Mouse (Mus musculus): ENCODE data around the gene Erlec1. TPM values are rescaled to one million over a fixed set of nuclear protein-coding genes. Genes with fewer than 3 reads are reported as not detected.
A peak's percentile ranks its signal among the peaks of the same experiment; 100 is the strongest.

The Erlec1 gene
- polyA plus RNA-seq (2015; fragmentation: Nextera tagmentation; extraction: Ambion mirVana) = 8.5 and 9.0 TPM in 2 replicates

- peak; percentile 96 for ATAC-seq (replicated peaks; ENCODE audit: insufficient number of reproducible peaks, insufficient read depth, low FRiP score, low read depth)
- Histone ChIP-seq H3K4me3 (peak within 1 kb of the TSS; percentile 96), H3K9ac (peak within 1 kb of the TSS; percentile 92), H3K9me3 (replicated peaks) (no peaks in the 10 kb centered on the region), H3K27ac (peak within 1 kb of the TSS; percentile 89), H3K4me1 (replicated peaks) (peaks cover 11% of the 10 kb centered on the region), H3K4me2 (peak within 1 kb of the TSS; percentile 71), H3K27me3 (no peaks in the 10 kb centered on the region), H3K36me3 (peaks cover 29% of the 10 kb centered on the region)
- WGBS = under 1% methylated on average over 40 of the region's 40 CpGs
These were observed at the start of gene Erlec1 for GRCm38 (mm10) chr11:30954279-30954725. Gene Erlec1 (minus strand): TSS chr11:30954335.

- WGBS = 89% methylated on average over 4 of the region's 4 CpGs
- no peak overlapping the region for H3K4me2 ChIP-seq
- no peak overlapping the region for H3K9ac ChIP-seq
- no peak for ATAC-seq (replicated peaks; ENCODE audit: insufficient number of reproducible peaks, insufficient read depth, low FRiP score, low read depth)
- no peaks in the 10 kb centered on the region for H3K27me3 ChIP-seq
- H3K27ac ChIP-seq = no peak overlapping the region
- H3K4me1 ChIP-seq (replicated peaks) = no peaks in the 10 kb centered on the region
- H3K4me3 ChIP-seq = no peak overlapping the region
- H3K36me3 ChIP-seq = no peaks in the 10 kb centered on the region
- no peaks in the 10 kb centered on the region for H3K9me3 ChIP-seq (replicated peaks)
These were observed 47.2 kb upstream of the Erlec1 start for GRCm38 (mm10) chr11:31001169-31001908.

- WGBS = 74% methylated on average over 2 of the region's 2 CpGs
- H3K9ac ChIP-seq = no peak overlapping the region
These were observed 45.9 kb upstream of the Erlec1 start for GRCm38 (mm10) chr11:31000028-31000427.

GRCm38 (mm10) chr11:30998704-30999103 is 44.6 kb upstream of the Erlec1 start:
- no peak for ATAC-seq (replicated peaks; ENCODE audit: insufficient number of reproducible peaks, insufficient read depth, low FRiP score, low read depth)
- H3K4me2 ChIP-seq = no peak overlapping the region
- H3K27ac ChIP-seq = no peak overlapping the region
- H3K9ac ChIP-seq = no peak overlapping the region
- H3K27me3 ChIP-seq = no peaks in the 10 kb centered on the region
- H3K36me3 ChIP-seq = no peaks in the 10 kb centered on the region
- H3K9me3 ChIP-seq (replicated peaks) = no peaks in the 10 kb centered on the region
- 65% methylated on average over 2 of the region's 2 CpGs for WGBS
- no peak overlapping the region for H3K4me3 ChIP-seq
- no peaks in the 10 kb centered on the region for H3K4me1 ChIP-seq (replicated peaks)

More at GRCm38 (mm10) chr11:31000028-31000427, 45.9 kb upstream of the Erlec1 start:
- no peaks in the 10 kb centered on the region for H3K27me3 ChIP-seq
- no peak for ATAC-seq (replicated peaks; ENCODE audit: insufficient number of reproducible peaks, insufficient read depth, low FRiP score, low read depth)
- H3K4me1 ChIP-seq (replicated peaks) = no peaks in the 10 kb centered on the region
- no peaks in the 10 kb centered on the region for H3K36me3 ChIP-seq
- H3K4me3 ChIP-seq = no peak overlapping the region
- no peak overlapping the region for H3K4me2 ChIP-seq
- H3K9me3 ChIP-seq (replicated peaks) = no peaks in the 10 kb centered on the region
- H3K27ac ChIP-seq = no peak overlapping the region

GRCm38 (mm10) chr11:30998199-30998598 is 44.1 kb upstream of the Erlec1 start:
- no peaks in the 10 kb centered on the region for H3K4me1 ChIP-seq (replicated peaks)
- no peak overlapping the region for H3K9ac ChIP-seq
- no peak overlapping the region for H3K4me2 ChIP-seq
- WGBS = 79% methylated on average over 5 of the region's 5 CpGs
- no peaks in the 10 kb centered on the region for H3K9me3 ChIP-seq (replicated peaks)
- H3K27ac ChIP-seq = no peak overlapping the region
- H3K36me3 ChIP-seq = no peaks in the 10 kb centered on the region
- ATAC-seq (replicated peaks; ENCODE audit: insufficient number of reproducible peaks, insufficient read depth, low FRiP score, low read depth) = no peak
- H3K4me3 ChIP-seq = no peak overlapping the region
- H3K27me3 ChIP-seq = no peaks in the 10 kb centered on the region

GRCm38 (mm10) chr11:30996670-30997069 is 42.5 kb upstream of the Erlec1 start:
- WGBS = 86% methylated on average over 3 of the region's 3 CpGs
- Histone ChIP-seq H3K27me3 (no peaks in the 10 kb centered on the region), H3K27ac (no peak overlapping the region), H3K4me2 (no peak overlapping the region), H3K4me1 (replicated peaks) (no peaks in the 10 kb centered on the region), H3K9me3 (replicated peaks) (no peaks in the 10 kb centered on the region), H3K9ac (no peak overlapping the region), H3K4me3 (no peak overlapping the region), H3K36me3 (no peaks in the 10 kb centered on the region)
- ATAC-seq (replicated peaks; ENCODE audit: insufficient number of reproducible peaks, insufficient read depth, low FRiP score, low read depth) = no peak

GRCm38 (mm10) chr11:30986625-30987017 is 32.5 kb upstream of the Erlec1 start:
- Histone ChIP-seq H3K27ac (peak overlapping the region; percentile 87), H3K9ac (peak overlapping the region; percentile 77), H3K4me1 (replicated peaks) (peaks cover 9% of the 10 kb centered on the region), H3K4me2 (peak overlapping the region; percentile 78), H3K4me3 (peak overlapping the region; percentile 73), H3K27me3 (no peaks in the 10 kb centered on the region), H3K9me3 (replicated peaks) (no peaks in the 10 kb centered on the region), H3K36me3 (no peaks in the 10 kb centered on the region)
- peak; percentile 75 for ATAC-seq (replicated peaks; ENCODE audit: insufficient number of reproducible peaks, insufficient read depth, low FRiP score, low read depth)
- WGBS = 0% methylated on average over 2 of the region's 2 CpGs

GRCm38 (mm10) chr11:30985877-30986624 is 31.9 kb upstream of the Erlec1 start, which contains the start of gene Chac2:
Gene Chac2 (minus strand): TSS chr11:30986350.
- H3K9me3 ChIP-seq (replicated peaks) = no peaks in the 10 kb centered on the region
- peak; percentile 96 for ATAC-seq (replicated peaks; ENCODE audit: insufficient number of reproducible peaks, insufficient read depth, low FRiP score, low read depth)
- under 1% methylated on average over 22 of the region's 22 CpGs for WGBS

GRCm38 (mm10) chr11:30985237-30985636 is 31.1 kb upstream of the Erlec1 start:
- Histone ChIP-seq H3K27ac (no peak overlapping the region), H3K9me3 (replicated peaks) (no peaks in the 10 kb centered on the region), H3K9ac (no peak overlapping the region), H3K4me2 (peak overlapping the region; percentile 78), H3K27me3 (no peaks in the 10 kb centered on the region), H3K4me1 (replicated peaks) (peaks cover 9% of the 10 kb centered on the region), H3K4me3 (no peak overlapping the region), H3K36me3 (no peaks in the 10 kb centered on the region)
- ATAC-seq (replicated peaks; ENCODE audit: insufficient number of reproducible peaks, insufficient read depth, low FRiP score, low read depth) = no peak
- WGBS = 44% methylated on average over 2 of the region's 2 CpGs

More at GRCm38 (mm10) chr11:30985877-30986624, 31.9 kb upstream of the Erlec1 start, which contains the start of gene Chac2:
- Histone ChIP-seq H3K9ac (peak within 1 kb of the TSS; percentile 77), H3K27me3 (no peaks in the 10 kb centered on the region), H3K4me3 (peak within 1 kb of the TSS; percentile 73), H3K4me1 (replicated peaks) (peaks cover 9% of the 10 kb centered on the region), H3K27ac (peak within 1 kb of the TSS; percentile 87), H3K36me3 (no peaks in the 10 kb centered on the region), H3K4me2 (peak within 1 kb of the TSS; percentile 78)

GRCm38 (mm10) chr11:30953469-30954154 is 523 bp downstream of the Erlec1 start:
- Histone ChIP-seq H3K9ac (peak overlapping the region; percentile 84), H3K4me1 (replicated peaks) (peaks cover 11% of the 10 kb centered on the region), H3K4me2 (peak overlapping the region; percentile 71), H3K27me3 (no peaks in the 10 kb centered on the region), H3K27ac (peak overlapping the region; percentile 89), H3K4me3 (peak overlapping the region; percentile 96), H3K36me3 (peaks cover 36% of the 10 kb centered on the region), H3K9me3 (replicated peaks) (no peaks in the 10 kb centered on the region)
- under 1% methylated on average over 29 of the region's 32 CpGs for WGBS
- peak; percentile 88 for ATAC-seq (replicated peaks; ENCODE audit: insufficient number of reproducible peaks, insufficient read depth, low FRiP score, low read depth)

GRCm38 (mm10) chr11:30952829-30953228 is 1.3 kb downstream of the Erlec1 start:
- H3K9me3 ChIP-seq (replicated peaks) = no peaks in the 10 kb centered on the region
- no peak for ATAC-seq (replicated peaks; ENCODE audit: insufficient number of reproducible peaks, insufficient read depth, low FRiP score, low read depth)
- H3K4me2 ChIP-seq = peak overlapping the region; percentile 71
- WGBS = 65% methylated on average over 5 of the region's 5 CpGs
- peaks cover 11% of the 10 kb centered on the region for H3K4me1 ChIP-seq (replicated peaks)
- H3K27ac ChIP-seq = no peak overlapping the region
- no peaks in the 10 kb centered on the region for H3K27me3 ChIP-seq
- H3K4me3 ChIP-seq = peak overlapping the region; percentile 96
- 0 out of 2 replicates have a peak overlapping the region, but pooled peaks have one; percentile 84 for H3K9ac ChIP-seq
- H3K36me3 ChIP-seq = peaks cover 39% of the 10 kb centered on the region

Measured in heart, embryonic 15.5 days (tissue).